In the genomic region with DNA sequence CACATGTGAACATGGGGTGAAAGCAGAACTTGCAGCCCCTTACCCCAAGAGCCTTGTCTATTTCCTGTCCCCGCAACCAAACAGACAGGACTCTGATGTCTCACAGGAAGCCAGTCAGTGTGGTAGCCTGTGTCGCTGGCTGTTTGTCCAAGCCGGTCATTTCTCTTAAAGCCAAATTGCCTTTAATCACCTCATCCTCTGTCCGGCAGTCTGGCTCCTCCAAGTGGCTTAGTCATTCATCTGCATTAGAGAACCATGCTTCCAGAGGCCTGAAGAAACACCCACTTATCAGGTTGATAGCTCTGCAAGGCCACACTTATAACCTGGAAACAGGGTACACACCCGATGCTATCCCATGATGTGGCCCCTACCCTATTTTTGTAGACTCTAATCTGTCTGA, we compare ENCODE assay signal across 16 mouse cellular contexts.
"Had no signal": no experiment of that assay in that cellular context is flagged by ENCODE, and none has a peak within 500 bp of the region (broad histone marks: within the 10 kb centered on the region; RNA-seq: fewer than 3 reads in every experiment).

No protein-coding gene starts in this region.

- H3K9me3 ChIP-seq: kidney, embryonic 15.5 days; liver, embryonic 13.5 days; neural tube, embryonic 12.5 days had no signal

- ATAC-seq: liver, postnatal 0 days; lung, postnatal 0 days had no signal

- H3K9ac ChIP-seq: kidney, embryonic 15.5 days; liver, embryonic 13.5 days; liver, postnatal 0 days; neural tube, embryonic 12.5 days had no signal

- H3K4me3 ChIP-seq: kidney, embryonic 15.5 days; liver, embryonic 13.5 days; neural tube, embryonic 12.5 days had no signal

- DNase-seq: kidney, adult 18-20 months; kidney, postnatal 25 days; layer of hippocampus, adult 9-11 months; liver; liver, embryonic 13.5 days; liver, postnatal 0 days; lung, postnatal 36 days; midbrain, embryonic 14.5 days; retina, postnatal 1 day; right cerebral cortex, postnatal 4 days; spleen, adult 18-20 months; thymus, adult 2 months; thymus, postnatal 25 days had no signal

- H3K36me3 ChIP-seq: kidney, embryonic 15.5 days; liver, embryonic 13.5 days; neural tube, embryonic 12.5 days had no signal

- H3K4me1 ChIP-seq: liver, embryonic 13.5 days had no signal

- H3K4me2 ChIP-seq: kidney, embryonic 15.5 days; liver, embryonic 13.5 days; neural tube, embryonic 12.5 days had no signal

- H3K27ac ChIP-seq: kidney, embryonic 15.5 days; liver, embryonic 13.5 days; neural tube, embryonic 12.5 days had no signal

- H3K27me3 ChIP-seq: kidney, embryonic 15.5 days; liver, embryonic 13.5 days; neural tube, embryonic 12.5 days had no signal
